Mouse (Mus musculus) limb, embryonic 15.5 days (tissue): ENCODE data around the gene Palmd. TPM values are rescaled to one million over a fixed set of nuclear protein-coding genes. Genes with fewer than 3 reads are reported as not detected.

Experiments
- ATAC-seq: fragments of 200-750 bp; cut with Nextera tagmentation; 2 replicates; pipeline ENCODE4 v1.8.0; 2017; ENCODE audit warnings: low read depth, moderate TSS enrichment; ENCODE audit not compliant: insufficient number of reproducible peaks, low FRiP score, low TSS enrichment
- H3K27ac ChIP-seq: fragments of 300-500 bp; sonication (generic); 2 replicates; pipeline ENCODE4 v1.5.1; 2015; ENCODE audit warnings: moderate library complexity, mild to moderate bottlenecking, inconsistent platforms
- H3K27me3 ChIP-seq: fragments of 300-500 bp; sonication (generic); 2 replicates; pipeline ENCODE4 v1.6.1; 2015; ENCODE audit warnings: inconsistent platforms
- H3K36me3 ChIP-seq: fragments of 300-500 bp; sonication (generic); 2 replicates; pipeline ENCODE4 v1.6.1; 2015; ENCODE audit warnings: inconsistent platforms
- H3K4me1 ChIP-seq: fragments of 300-500 bp; sonication (generic); 2 replicates; pipeline ENCODE4 v1.6.1; 2015; ENCODE audit warnings: inconsistent platforms
- H3K4me2 ChIP-seq: fragments of 300-500 bp; sonication (generic); 2 replicates; pipeline ENCODE4 v1.6.1; 2015; ENCODE audit warnings: mild to moderate bottlenecking, inconsistent platforms
- H3K4me3 ChIP-seq: fragments of 300-500 bp; sonication (generic); 2 replicates; pipeline ENCODE4 v1.5.1; 2015; ENCODE audit warnings: mild to moderate bottlenecking, inconsistent platforms
- H3K9ac ChIP-seq: fragments of 300-500 bp; sonication (generic); 2 replicates; pipeline ENCODE4 v1.6.1; 2015; ENCODE audit warnings: inconsistent platforms
- H3K9me3 ChIP-seq: fragments of 300-500 bp; sonication (generic); 2 replicates; pipeline ENCODE4 v1.6.1; 2016; ENCODE audit warnings: inconsistent platforms
- WGBS: fragments of 180-500 bp; shearing (Covaris S2); methylation state at CpG from one replicate; pipeline ENCODE4 v1.1.7; 2015; 5-methylcytosine and 5-hydroxymethylcytosine counted together
- polyA plus RNA-seq: library from polyadenylated mRNA; unstranded; fragments of >200 nt; fragmentation: Nextera tagmentation; extraction: Ambion mirVana; gene quantifications from 2 replicates; pipeline ENCODE4 v1.2.1, GENCODE M21; 2015

Gene Palmd
- polyA plus RNA-seq, 1 experiment from 2014 or later = 15.8 TPM

DNA sequence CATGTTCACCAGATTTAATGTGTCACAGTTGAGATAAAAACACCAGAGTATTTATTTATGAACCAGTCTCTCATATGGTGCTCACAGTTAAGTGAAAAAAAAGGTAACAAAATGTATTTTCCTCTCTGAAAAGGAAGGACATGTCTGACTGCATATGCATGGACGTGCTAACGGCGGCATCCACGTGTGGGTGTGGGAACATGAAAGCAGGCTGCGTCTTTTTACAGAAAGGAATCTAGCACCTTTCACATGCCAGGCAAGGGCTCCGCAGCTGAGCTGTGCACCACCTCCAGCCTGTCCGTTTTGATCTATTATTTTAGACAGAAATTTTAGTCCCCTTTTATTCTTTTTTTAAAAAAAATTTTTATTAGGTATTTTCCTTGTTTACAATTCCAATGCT lies 79.4 kb downstream of the Palmd start:
- Histone ChIP-seq H3K9ac (no peak overlapping the region), H3K9me3 (no peaks in the 10 kb centered on the region), H3K4me2 (no peak overlapping the region), H3K27me3 (no peaks in the 10 kb centered on the region), H3K36me3 (0 out of 2 replicates have a peak, but pooled peaks cover 3% of the 10 kb centered on the region), H3K4me3 (no peak overlapping the region), H3K27ac (no peak overlapping the region), H3K4me1 (no peaks in the 10 kb centered on the region)
- 79% methylated on average over 7 of the region's 7 CpGs for WGBS
- ATAC-seq = no peak

DNA sequence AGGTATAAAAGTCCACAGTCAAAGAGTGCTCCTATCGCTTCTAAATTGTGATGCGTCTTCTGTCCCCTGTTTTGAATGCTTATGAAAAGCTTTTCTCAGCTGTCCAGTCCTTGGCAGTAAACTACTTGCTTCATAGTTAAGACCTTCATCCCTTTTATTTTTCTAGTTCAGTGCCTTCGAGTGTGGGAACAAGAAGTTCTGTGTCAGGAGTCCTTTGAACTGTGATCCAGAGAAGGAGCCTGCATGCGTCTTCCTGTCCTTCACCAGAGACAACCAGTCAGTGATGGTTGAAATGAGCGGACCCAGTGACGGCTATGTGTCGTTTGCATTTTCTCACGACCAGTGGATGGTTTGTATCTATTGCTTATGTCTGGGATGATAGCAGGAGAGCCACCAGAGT lies 83.8 kb downstream of the Palmd start:
- H3K36me3 ChIP-seq = 0 out of 2 replicates have a peak, but pooled peaks cover 3% of the 10 kb centered on the region
- H3K4me1 ChIP-seq = no peaks in the 10 kb centered on the region
- 92% methylated on average over 8 of the region's 8 CpGs for WGBS
- no peak for ATAC-seq
- H3K27me3 ChIP-seq = no peaks in the 10 kb centered on the region
- H3K27ac ChIP-seq = no peak overlapping the region
- H3K4me2 ChIP-seq = no peak overlapping the region
- no peak overlapping the region for H3K4me3 ChIP-seq
- H3K9ac ChIP-seq = no peak overlapping the region
- H3K9me3 ChIP-seq = no peaks in the 10 kb centered on the region

DNA sequence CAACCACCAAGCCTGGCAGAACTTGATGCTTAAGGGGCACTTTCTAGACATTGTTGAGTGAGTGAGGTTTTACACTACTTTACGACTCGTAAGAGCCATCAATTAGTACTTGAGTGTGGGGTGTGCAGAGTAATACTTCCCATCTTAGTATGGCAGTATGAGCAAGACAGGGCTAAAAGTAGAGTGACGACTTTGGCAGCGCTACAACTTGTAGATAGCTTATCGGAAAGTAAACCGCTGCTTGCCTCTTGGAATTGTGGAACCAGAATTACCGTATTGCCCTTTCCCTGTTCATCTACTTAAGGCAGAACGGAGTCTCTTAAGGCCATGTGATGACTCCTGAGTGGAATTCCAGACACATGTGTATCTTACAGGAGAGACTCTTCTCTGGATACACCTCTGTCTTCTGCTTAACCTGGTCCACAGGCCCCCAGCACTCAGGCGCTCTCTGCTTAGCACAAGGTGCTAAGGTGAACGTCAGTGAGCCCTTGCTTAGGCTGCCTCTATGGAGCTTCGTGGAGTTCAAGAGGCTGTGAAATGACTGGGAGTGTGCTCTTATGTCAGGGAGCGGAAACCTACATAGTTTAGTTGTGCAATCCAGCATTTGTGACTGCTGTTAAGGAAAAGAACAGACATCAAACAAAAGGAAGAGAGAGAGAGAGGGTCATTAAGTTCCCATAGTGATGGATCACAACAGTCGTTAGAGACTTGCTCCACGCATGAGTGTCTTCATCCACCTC lies 86.4 kb downstream of the Palmd start:
- H3K9ac ChIP-seq = no peak overlapping the region
- H3K27me3 ChIP-seq = no peaks in the 10 kb centered on the region
- no peaks in the 10 kb centered on the region for H3K9me3 ChIP-seq
- H3K4me3 ChIP-seq = no peak overlapping the region
- no peak overlapping the region for H3K27ac ChIP-seq
- WGBS = 86% methylated on average over 14 of the region's 14 CpGs
- H3K4me1 ChIP-seq = no peaks in the 10 kb centered on the region
- no peak for ATAC-seq
- no peak overlapping the region for H3K4me2 ChIP-seq
- 0 out of 2 replicates have a peak, but pooled peaks cover 3% of the 10 kb centered on the region for H3K36me3 ChIP-seq

DNA sequence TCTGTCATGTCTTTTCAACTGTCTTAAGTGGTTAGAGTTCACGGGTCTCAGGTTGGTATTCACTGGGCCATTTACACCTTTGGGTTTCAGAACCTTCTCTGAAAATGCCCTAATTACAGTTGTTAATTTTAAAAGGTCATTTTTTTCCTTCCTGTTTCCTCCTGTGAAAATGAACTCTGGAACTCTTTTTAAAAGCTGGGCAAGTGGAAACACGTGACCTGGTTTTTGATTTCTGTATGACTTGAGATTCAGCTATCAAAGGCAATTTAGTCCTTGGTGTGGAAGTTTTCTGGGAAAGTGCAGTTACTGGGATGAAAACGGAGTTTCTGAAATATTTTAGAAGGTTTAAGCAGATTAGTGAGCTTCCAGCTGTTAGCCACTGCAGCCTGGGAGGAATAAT lies 98.4 kb downstream of the Palmd start:
- H3K4me1 ChIP-seq = no peaks in the 10 kb centered on the region
- ATAC-seq = no peak
- H3K9ac ChIP-seq = no peak overlapping the region
- H3K27me3 ChIP-seq = no peaks in the 10 kb centered on the region
- WGBS = 15% methylated on average over 3 of the region's 3 CpGs
- no peak overlapping the region for H3K4me2 ChIP-seq
- no peaks in the 10 kb centered on the region for H3K36me3 ChIP-seq
- no peaks in the 10 kb centered on the region for H3K9me3 ChIP-seq
- no peak overlapping the region for H3K27ac ChIP-seq
- no peak overlapping the region for H3K4me3 ChIP-seq

Other genes with a start within 250 kb of the Palmd start
- 24.0 and 37.2 TPM in 2 replicates for gene Agl, start 160.8 kb downstream of the Palmd start, polyA plus RNA-seq
- 12.6 and 15.6 TPM in 2 replicates for gene Frrs1, start 109.5 kb downstream of the Palmd start, polyA plus RNA-seq
- not detected in 2 replicates for gene 4930455H04Rik, start 720 bp downstream of the Palmd start, polyA plus RNA-seq